Mouse (Mus musculus): ENCODE results near the gene Ap1b1.

- TF ChIP-seq CTCF (IDR thresholded peaks at IDR 0.05; ENCODE audit: insufficient read depth, low read length): no peak
- TF ChIP-seq POLR2A (IDR thresholded peaks at IDR 0.05; ENCODE audit: borderline replicate concordance, extremely low read depth, low read depth, low read length): no peak
These were observed 25.6 kb downstream of the Ap1b1 start for GRCm38 (mm10) chr11:5012213-5012715.

Data from lung, adult 2 months (tissue).